In genomic region chr3:37567505-37567904, GRCm38 (mm10) we compare ENCODE assay signal across 25 mouse cellular contexts.
"Had no signal": no experiment of that assay in that cellular context is flagged by ENCODE, and none has a peak within 500 bp of the region (broad histone marks: within the 10 kb centered on the region; RNA-seq: fewer than 3 reads in every experiment).

No protein-coding gene starts in this region.

- H3K27ac ChIP-seq: gastrocnemius, adult 2 months; heart, adult 2 months; heart, embryonic 13.5 days; heart, embryonic 15.5 days; hindbrain, embryonic 10.5 days; hindbrain, embryonic 12.5 days; hindbrain, embryonic 15.5 days; hindbrain, postnatal 0 days; kidney, embryonic 15.5 days; kidney, postnatal 0 days; limb, embryonic 13.5 days had no signal

- H3K4me1 ChIP-seq: heart, embryonic 13.5 days; heart, embryonic 15.5 days had no signal

- H3K27me3 ChIP-seq: heart, embryonic 13.5 days; heart, embryonic 15.5 days; hindbrain, embryonic 12.5 days; hindbrain, embryonic 15.5 days; kidney, embryonic 15.5 days; limb, embryonic 13.5 days had no signal

- H3K4me2 ChIP-seq: heart, embryonic 11.5 days; heart, embryonic 13.5 days; heart, embryonic 15.5 days; hindbrain, embryonic 12.5 days; hindbrain, embryonic 15.5 days; kidney, embryonic 15.5 days; limb, embryonic 13.5 days had no signal

- H3K36me3 ChIP-seq: heart, embryonic 13.5 days; heart, embryonic 15.5 days; hindbrain, embryonic 10.5 days; hindbrain, embryonic 12.5 days; hindbrain, embryonic 15.5 days; kidney, embryonic 15.5 days; limb, embryonic 13.5 days had no signal

- DNase-seq: gastrocnemius, adult 2 months; gastrocnemius, postnatal 10 days; gastrocnemius, postnatal 25 days; heart, adult 2 months; heart, postnatal 4 days; kidney, adult 11 months; kidney, adult 2 months; kidney, adult 9 months; kidney, postnatal 14 days; kidney, postnatal 36 days; layer of hippocampus, adult 9-11 months; layer of hippocampus, postnatal 36 days; left cerebral cortex, postnatal 4 days had no signal

- ATAC-seq: forebrain, embryonic 16.5 days; hindbrain, postnatal 0 days; intestine, embryonic 16.5 days had no signal

- H3K9me3 ChIP-seq: heart, embryonic 13.5 days; heart, embryonic 15.5 days; hindbrain, embryonic 10.5 days; hindbrain, embryonic 12.5 days; hindbrain, embryonic 15.5 days; kidney, embryonic 15.5 days; limb, embryonic 13.5 days had no signal

- H3K9ac ChIP-seq: heart, embryonic 13.5 days; heart, embryonic 15.5 days; hindbrain, embryonic 12.5 days; hindbrain, embryonic 15.5 days; kidney, embryonic 15.5 days; limb, embryonic 13.5 days had no signal

- H3K4me3 ChIP-seq: gastrocnemius, adult 2 months; heart, adult 2 months; heart, embryonic 13.5 days; heart, embryonic 15.5 days; hindbrain, embryonic 10.5 days; hindbrain, embryonic 12.5 days; hindbrain, embryonic 15.5 days; kidney, embryonic 15.5 days; limb, embryonic 13.5 days had no signal
